Mouse (Mus musculus) intestine, embryonic 15.5 days (tissue): ENCODE measurements around the gene Sox5. TPM values are rescaled to one million over a fixed set of nuclear protein-coding genes. Genes with fewer than 3 reads are reported as not detected.

Experiments
- ATAC-seq: fragments of 200-750 bp; cut with Nextera tagmentation; 2 replicates; pipeline ENCODE4 v1.8.0; 2017; ENCODE audit warnings: moderate TSS enrichment, moderate library complexity
- H3K27ac ChIP-seq: fragments of 300-500 bp; sonication (generic); 2 replicates; pipeline ENCODE4 v1.5.1; 2015; ENCODE audit warnings: mild to moderate bottlenecking, inconsistent platforms
- H3K27me3 ChIP-seq: fragments of 300-500 bp; sonication (generic); replicated peaks from 2 replicates; pipeline ENCODE4 v1.6.1; 2015; ENCODE audit warnings: inconsistent platforms
- H3K36me3 ChIP-seq: fragments of 300-500 bp; sonication (generic); 2 replicates; pipeline ENCODE4 v1.6.1; 2015; ENCODE audit warnings: inconsistent platforms
- H3K4me1 ChIP-seq: fragments of 300-500 bp; sonication (generic); replicated peaks from 2 replicates; pipeline ENCODE4 v1.6.1; 2015; ENCODE audit warnings: inconsistent platforms
- H3K4me2 ChIP-seq: fragments of 300-500 bp; sonication (generic); replicated peaks from 2 replicates; pipeline ENCODE4 v1.6.1; 2015; ENCODE audit warnings: mild to moderate bottlenecking, inconsistent platforms
- H3K4me3 ChIP-seq: fragments of 300-500 bp; sonication (generic); replicated peaks from 2 replicates; pipeline ENCODE4 v1.5.1; 2015; ENCODE audit warnings: inconsistent platforms
- H3K9ac ChIP-seq: fragments of 300-500 bp; sonication (generic); 2 replicates; pipeline ENCODE4 v1.6.1; 2015; ENCODE audit warnings: inconsistent platforms
- H3K9me3 ChIP-seq: fragments of 300-500 bp; sonication (generic); 2 replicates; pipeline ENCODE4 v1.6.1; 2016; ENCODE audit warnings: inconsistent platforms
- WGBS: fragments of 180-500 bp; shearing (Covaris S2); methylation state at CpG from one replicate; pipeline ENCODE4 v1.1.7; 2015; 5-methylcytosine and 5-hydroxymethylcytosine counted together
- polyA plus RNA-seq: library from polyadenylated mRNA; unstranded; fragments of >200 nt; fragmentation: Nextera tagmentation; extraction: Ambion mirVana; gene quantifications from 2 replicates; pipeline ENCODE4 v1.2.1, GENCODE M21; 2015

The Sox5 gene
- polyA plus RNA-seq, 1 experiment from 2014 or later: 12.9 TPM

DNA sequence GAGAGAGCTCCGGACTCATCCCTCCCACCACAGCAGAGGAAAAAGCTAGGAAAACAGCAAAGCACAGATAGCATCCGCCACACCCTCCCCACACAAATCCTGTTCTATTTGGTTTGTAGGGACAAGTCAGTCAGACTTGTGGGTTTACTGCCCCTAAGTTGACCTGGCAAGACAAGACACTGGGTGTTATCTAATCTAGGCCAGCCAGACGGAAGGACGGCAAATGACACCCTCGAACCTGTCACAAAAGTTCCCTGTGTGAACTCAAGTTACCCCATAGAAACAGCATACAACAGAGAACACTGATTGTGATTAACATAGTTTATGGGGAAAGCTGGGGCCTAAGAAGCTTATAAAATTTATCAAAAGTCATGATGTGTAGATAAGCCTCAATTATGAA is 76.8 kb downstream of the Sox5 start:
- H3K9ac ChIP-seq: no peak overlapping the region
- H3K4me2 ChIP-seq: no peak overlapping the region
- no peaks in the 10 kb centered on the region for H3K9me3 ChIP-seq
- 64% methylated on average over 5 of the region's 5 CpGs for WGBS
- no peak for ATAC-seq
- H3K4me3 ChIP-seq: no peak overlapping the region
- no peaks in the 10 kb centered on the region for H3K4me1 ChIP-seq
- no peaks in the 10 kb centered on the region for H3K36me3 ChIP-seq
- H3K27ac ChIP-seq: no peak overlapping the region
- H3K27me3 ChIP-seq: no peaks in the 10 kb centered on the region

DNA sequence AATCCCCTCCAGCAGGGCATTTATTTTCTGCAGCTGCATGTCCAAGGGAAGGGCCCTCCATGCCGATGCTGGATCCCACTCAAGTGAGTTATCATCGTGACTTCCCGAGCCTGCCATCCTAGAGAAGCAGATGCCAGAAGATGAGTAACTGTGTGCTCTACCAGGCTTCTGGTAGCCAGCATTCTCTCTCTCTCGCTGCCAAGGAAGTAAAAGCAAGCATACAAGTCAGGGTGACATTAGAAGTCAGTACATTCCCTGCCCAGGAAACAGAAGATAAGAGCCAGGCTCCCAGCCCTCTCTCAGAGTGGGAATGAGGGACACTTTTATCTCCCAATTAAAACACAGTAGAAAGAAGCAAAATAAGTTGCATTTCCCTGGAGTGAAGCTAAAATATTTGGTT is 86.1 kb downstream of the Sox5 start:
- ATAC-seq: no peak
- Histone ChIP-seq H3K27me3 (no peaks in the 10 kb centered on the region), H3K9me3 (no peaks in the 10 kb centered on the region), H3K4me2 (no peak overlapping the region), H3K27ac (no peak overlapping the region), H3K9ac (no peak overlapping the region), H3K36me3 (no peaks in the 10 kb centered on the region), H3K4me1 (no peaks in the 10 kb centered on the region), H3K4me3 (no peak overlapping the region)
- WGBS: 53% methylated on average over 4 of the region's 4 CpGs

DNA sequence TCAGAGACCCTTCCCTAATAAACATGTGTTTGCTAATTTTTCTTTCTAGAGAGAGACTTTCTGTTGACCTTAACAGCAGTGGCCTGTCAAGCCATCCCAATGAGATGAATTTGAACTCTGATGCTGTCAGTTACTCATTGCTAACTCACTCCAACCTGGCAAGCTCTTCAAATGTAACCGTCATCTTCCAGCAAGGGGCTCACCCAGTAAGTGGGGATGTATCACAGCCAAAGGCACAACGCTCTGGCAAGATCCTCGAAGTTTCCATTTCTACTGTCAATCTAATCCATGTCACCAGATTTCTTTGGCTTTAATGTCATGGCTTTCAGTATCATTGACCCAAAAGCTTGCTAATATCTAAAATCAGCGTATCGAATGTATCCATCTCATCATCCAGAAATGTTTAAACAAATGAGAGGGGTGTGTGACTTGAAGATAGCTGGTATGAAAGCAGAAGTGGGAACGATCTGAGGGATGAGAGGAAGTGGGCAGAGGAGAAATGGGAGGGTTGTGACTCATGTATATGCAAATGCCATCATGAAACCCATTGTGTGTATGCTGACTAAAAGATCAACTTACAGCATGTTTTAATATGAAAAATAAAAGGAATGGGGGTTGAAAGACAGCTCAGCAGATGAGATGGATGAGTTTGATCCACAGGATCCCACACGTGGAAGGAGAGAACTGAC is 88.4 kb downstream of the Sox5 start:
- Histone ChIP-seq H3K36me3 (no peaks in the 10 kb centered on the region), H3K27ac (no peak overlapping the region), H3K4me2 (no peak overlapping the region), H3K27me3 (no peaks in the 10 kb centered on the region), H3K4me1 (no peaks in the 10 kb centered on the region), H3K9ac (no peak overlapping the region), H3K9me3 (no peaks in the 10 kb centered on the region), H3K4me3 (no peak overlapping the region)
- no peak for ATAC-seq
- WGBS: 87% methylated on average over 7 of the region's 7 CpGs

DNA sequence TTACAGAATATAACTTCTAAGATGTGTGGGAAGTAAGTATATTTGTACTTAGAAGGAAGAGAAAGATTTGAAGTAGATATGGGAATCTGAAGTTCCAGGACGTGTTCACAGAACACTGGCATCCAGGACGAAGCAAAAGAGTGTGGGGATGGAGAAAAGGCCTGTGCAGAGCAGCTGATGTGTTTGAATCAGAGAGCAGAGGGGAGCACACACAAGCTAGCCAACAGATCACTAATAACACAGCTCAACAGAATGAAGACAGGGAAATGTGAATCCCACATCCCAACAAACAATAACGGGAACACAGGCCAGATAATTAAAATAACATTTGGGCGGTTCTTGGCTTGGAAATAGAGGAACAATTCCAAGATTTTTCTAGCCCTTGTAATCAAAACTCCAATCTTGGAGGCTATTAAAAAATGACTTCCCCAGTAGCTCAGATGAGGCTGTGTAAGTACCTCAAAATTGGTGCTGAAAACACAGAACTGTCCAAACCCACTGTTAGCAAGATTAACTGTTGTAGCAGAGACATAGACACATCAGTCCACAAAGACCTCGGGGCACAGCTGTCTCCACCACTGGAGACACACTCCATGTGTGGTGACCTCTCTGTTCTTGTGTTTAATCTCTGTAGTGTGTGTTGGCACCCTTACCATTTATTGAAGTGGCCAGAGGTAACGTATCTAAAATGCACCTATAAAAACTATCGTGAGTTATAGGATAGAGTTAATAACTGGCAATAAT is 90.3 kb downstream of the Sox5 start:
- Histone ChIP-seq H3K27me3 (no peaks in the 10 kb centered on the region), H3K9ac (no peak overlapping the region), H3K27ac (no peak overlapping the region), H3K4me3 (no peak overlapping the region), H3K4me2 (no peak overlapping the region), H3K9me3 (no peaks in the 10 kb centered on the region), H3K4me1 (no peaks in the 10 kb centered on the region), H3K36me3 (no peaks in the 10 kb centered on the region)
- WGBS: 68% methylated on average over 7 of the region's 7 CpGs
- no peak for ATAC-seq

DNA sequence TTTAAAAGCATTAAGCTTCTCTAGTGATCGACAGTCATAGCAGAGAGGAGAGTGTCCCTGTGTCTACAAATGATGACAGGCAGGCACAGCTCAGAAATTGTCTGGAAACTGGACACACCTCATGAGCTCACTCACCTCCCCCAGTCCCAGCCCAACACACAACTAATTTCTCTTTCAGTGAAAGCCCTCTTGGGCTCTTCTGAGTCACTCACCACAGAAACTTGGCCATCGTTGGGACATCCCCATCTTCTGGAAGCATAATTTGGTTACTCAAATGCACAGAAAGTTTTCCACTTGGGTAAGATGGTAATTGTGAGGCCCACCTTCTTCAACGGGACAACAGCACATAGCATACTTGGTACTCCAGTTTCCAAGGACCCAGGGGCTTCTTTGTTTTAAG is 92.7 kb downstream of the Sox5 start:
- no peak overlapping the region for H3K4me2 ChIP-seq
- whole genome bisulfite sequencing: 92% methylated on average over 3 of the region's 3 CpGs
- H3K4me1 ChIP-seq: no peaks in the 10 kb centered on the region
- no peaks in the 10 kb centered on the region for H3K27me3 ChIP-seq
- no peak overlapping the region for H3K9ac ChIP-seq
- H3K9me3 ChIP-seq: no peaks in the 10 kb centered on the region
- H3K27ac ChIP-seq: no peak overlapping the region
- no peaks in the 10 kb centered on the region for H3K36me3 ChIP-seq
- no peak overlapping the region for H3K4me3 ChIP-seq
- ATAC-seq: no peak

DNA sequence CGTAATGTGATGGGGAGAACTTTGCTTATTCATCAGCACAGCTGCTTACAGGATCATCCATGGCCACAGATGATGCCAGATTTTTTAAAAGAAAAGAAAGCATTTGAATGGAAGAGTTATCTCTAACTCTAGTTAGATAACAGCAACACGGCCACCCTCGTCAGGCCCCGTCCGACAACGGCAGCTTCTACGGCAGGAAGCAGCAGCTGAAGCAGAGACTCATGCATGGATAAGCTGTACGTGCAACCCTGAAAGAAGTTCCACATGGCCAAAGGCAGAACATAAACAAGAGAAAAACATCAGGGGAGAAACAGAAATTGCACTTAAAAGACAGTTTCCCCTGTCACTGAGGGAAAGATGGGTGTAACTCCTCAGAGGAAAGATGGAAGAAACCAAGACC is 94.1 kb downstream of the Sox5 start:
- Histone ChIP-seq H3K27ac (no peak overlapping the region), H3K4me2 (no peak overlapping the region), H3K9me3 (no peaks in the 10 kb centered on the region), H3K4me1 (no peaks in the 10 kb centered on the region), H3K36me3 (no peaks in the 10 kb centered on the region), H3K4me3 (no peak overlapping the region), H3K27me3 (no peaks in the 10 kb centered on the region), H3K9ac (no peak overlapping the region)
- 45% methylated on average over 8 of the region's 8 CpGs for WGBS
- no peak for ATAC-seq

DNA sequence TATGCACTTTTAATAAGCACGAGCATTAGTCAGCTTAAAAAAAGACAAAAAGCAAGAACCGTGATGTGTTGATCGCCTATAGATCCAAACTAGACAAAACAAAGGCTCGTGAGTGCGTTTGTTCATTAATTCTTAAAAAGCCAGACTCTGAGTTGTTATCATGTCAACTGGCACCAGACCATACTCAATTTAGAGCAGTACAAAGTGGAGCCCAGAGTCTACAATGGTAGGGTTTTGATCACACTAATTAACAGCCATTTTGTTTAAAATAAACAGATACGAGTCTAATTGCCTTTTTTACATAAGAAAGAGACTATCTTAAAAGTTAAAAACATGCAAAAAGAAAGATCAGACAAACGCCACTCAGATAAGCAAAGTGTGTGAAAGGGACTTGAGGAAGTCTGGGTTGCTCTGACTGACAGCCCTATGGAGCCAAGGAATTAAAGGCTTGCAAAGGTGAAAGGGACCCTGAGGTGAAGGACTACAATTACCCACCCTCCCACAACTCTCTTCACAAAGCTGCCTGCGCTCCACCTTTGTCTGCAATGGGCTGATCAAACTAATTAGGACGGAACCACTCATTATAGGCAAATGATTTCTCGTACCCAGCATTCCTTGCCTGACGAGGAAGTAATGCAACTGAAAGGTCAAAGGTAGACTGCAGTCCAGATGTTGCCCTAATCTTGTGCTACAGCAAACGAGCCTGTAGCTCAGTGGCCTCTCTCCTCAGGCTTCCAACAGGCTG is 100.6 kb downstream of the Sox5 start:
- no peak for ATAC-seq
- no peak overlapping the region for H3K9ac ChIP-seq
- no peak overlapping the region for H3K27ac ChIP-seq
- no peaks in the 10 kb centered on the region for H3K9me3 ChIP-seq
- no peak overlapping the region for H3K4me3 ChIP-seq
- no peaks in the 10 kb centered on the region for H3K36me3 ChIP-seq
- no peaks in the 10 kb centered on the region for H3K4me1 ChIP-seq
- no peaks in the 10 kb centered on the region for H3K27me3 ChIP-seq
- WGBS: 75% methylated on average over 12 of the region's 12 CpGs
- no peak overlapping the region for H3K4me2 ChIP-seq

DNA sequence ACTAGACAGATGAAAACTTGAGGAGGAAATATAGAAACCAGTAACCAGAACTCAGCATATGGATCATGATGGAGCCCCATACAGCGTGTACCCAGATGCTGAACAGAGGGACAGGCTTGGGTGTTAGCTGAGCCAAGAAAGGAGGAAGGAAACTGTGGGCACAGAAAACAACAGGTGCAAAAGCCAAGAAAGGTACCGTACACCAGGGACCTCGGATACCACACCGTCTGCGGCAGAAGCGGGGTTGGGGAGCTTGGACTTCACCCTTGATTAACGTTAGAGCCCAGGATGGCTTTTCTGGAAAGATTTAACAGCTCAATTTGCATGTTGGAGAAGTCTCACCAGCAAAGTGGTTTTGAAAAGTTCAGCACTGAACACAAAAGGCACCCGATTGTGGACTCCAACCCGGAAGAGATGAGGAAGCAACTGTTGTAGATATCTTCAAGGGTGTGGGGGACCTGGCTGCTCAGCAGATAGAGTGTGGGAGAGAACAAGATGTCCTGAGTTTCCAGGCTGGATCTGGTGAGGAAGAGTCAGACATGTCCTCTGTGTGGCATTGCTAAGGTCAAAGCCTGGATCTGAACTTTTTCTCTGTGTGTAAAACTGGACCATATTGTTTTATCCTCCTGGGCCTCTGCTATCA is 104.2 kb downstream of the Sox5 start:
- Histone ChIP-seq H3K27me3 (no peaks in the 10 kb centered on the region), H3K9me3 (no peaks in the 10 kb centered on the region), H3K9ac (no peak overlapping the region), H3K4me2 (no peak overlapping the region), H3K4me3 (no peak overlapping the region), H3K27ac (no peak overlapping the region), H3K36me3 (no peaks in the 10 kb centered on the region), H3K4me1 (no peaks in the 10 kb centered on the region)
- ATAC-seq: peak; percentile 35; the same call in 1 of the 2 replicates
- 89% methylated on average over 9 of the region's 9 CpGs for WGBS

DNA sequence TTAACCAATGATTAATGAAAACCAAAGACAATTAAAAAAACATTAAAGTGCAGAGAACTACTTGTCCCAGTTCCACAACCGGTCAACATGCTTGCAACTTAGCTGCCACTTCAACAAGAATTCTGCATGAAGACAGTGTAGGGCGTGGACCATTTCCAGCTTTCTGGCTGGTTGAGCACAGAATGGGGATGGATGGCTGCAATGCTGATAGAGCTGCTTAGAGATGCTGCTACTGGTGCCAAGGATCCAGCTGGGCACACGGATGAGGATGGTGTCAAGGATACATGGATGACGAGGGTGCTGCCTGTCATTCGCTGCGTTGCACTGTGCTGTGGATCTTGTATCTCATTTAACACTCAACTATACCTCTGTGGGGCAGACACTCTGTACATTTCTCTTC is 106.7 kb downstream of the Sox5 start:
- Histone ChIP-seq H3K36me3 (no peaks in the 10 kb centered on the region), H3K9me3 (no peaks in the 10 kb centered on the region), H3K9ac (no peak overlapping the region), H3K4me2 (no peak overlapping the region), H3K4me1 (no peaks in the 10 kb centered on the region), H3K27me3 (no peaks in the 10 kb centered on the region), H3K27ac (no peak overlapping the region), H3K4me3 (no peak overlapping the region)
- 95% methylated on average over 6 of the region's 6 CpGs for WGBS
- no peak for ATAC-seq

DNA sequence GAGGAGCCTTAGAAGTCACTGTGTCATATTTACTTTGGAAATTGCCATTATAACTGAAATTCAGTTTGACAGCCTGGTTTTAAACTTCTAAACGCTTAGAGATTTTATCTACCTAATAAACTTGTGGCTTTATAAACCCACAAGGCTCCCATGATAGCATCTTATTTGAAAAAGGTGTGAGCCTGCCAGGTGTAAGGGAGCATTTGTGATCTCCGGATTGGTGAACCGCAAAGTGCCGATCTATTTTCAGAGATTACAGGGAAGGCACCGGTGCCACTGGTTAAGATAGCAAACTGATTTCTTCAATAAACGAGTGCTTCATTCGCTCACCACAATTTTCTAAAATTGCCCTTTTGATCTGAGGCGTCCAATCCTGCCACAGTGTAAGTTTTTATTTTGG is 107.9 kb downstream of the Sox5 start:
- H3K4me2 ChIP-seq: no peak overlapping the region
- H3K27ac ChIP-seq: no peak overlapping the region
- no peaks in the 10 kb centered on the region for H3K36me3 ChIP-seq
- no peak for ATAC-seq
- no peaks in the 10 kb centered on the region for H3K27me3 ChIP-seq
- 75% methylated on average over 8 of the region's 8 CpGs for WGBS
- no peak overlapping the region for H3K9ac ChIP-seq
- no peaks in the 10 kb centered on the region for H3K9me3 ChIP-seq
- H3K4me3 ChIP-seq: no peak overlapping the region
- no peaks in the 10 kb centered on the region for H3K4me1 ChIP-seq

DNA sequence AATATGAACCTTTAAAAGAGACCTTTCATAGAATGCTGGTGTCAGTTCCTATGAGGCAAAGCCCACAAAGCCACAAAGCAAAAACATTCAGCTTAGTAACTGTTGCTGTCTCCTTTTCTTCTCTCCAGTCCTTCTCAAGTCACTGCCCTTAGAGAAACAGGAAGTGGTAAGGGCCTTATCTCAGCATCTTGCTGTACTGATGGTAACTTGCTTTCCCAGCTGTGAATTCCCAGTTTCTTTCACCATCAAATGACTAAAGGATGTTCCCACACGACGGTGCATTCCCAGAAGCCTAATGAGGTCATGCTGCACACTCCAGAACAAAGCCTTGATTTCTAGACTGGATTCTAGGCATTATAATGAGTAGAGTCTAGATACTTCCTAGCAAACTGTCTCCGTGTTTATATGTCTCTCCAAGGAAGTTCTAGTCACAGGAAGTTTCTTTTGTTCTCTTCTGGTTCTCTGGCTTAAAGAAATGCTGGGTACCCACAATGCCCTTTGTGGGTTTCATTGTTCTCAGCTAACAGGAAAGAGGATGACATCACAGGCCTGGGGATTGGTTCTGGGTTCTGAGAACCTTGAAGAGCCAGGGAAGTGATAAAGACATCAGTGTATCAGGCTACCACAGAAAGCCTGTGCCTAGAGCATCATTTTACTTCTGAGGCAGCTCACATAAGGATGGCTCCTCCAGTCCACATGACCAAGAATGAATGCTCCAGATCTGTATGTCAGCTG is 111.2 kb downstream of the Sox5 start:
- H3K27me3 ChIP-seq: no peaks in the 10 kb centered on the region
- no peaks in the 10 kb centered on the region for H3K4me1 ChIP-seq
- no peak overlapping the region for H3K4me2 ChIP-seq
- ATAC-seq: no peak
- H3K9me3 ChIP-seq: no peaks in the 10 kb centered on the region
- H3K36me3 ChIP-seq: no peaks in the 10 kb centered on the region
- H3K4me3 ChIP-seq: no peak overlapping the region
- H3K9ac ChIP-seq: no peak overlapping the region
- no peak overlapping the region for H3K27ac ChIP-seq
- WGBS: 49% methylated on average over 3 of the region's 3 CpGs

DNA sequence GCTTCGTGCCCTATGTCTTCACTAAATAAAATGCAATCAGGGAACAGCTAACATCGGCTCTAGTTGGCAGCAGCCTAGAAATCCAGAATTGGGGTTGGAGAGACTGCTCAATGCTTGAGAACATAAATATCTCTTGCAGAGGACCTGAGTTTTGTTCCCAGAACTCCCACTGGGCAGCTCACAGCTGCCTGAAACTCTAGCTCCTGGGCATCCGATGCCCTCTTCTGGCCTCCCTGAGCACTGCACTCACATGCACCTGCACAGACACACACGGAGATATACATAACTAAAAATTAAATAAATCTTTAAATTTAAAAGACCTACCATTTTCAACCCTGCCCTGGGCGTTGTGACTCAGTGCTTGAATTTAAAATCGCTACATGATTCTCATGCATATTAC is 115.2 kb downstream of the Sox5 start:
- H3K9ac ChIP-seq: no peak overlapping the region
- H3K27me3 ChIP-seq: no peaks in the 10 kb centered on the region
- H3K4me2 ChIP-seq: no peak overlapping the region
- H3K36me3 ChIP-seq: no peaks in the 10 kb centered on the region
- ATAC-seq: no peak
- no peak overlapping the region for H3K27ac ChIP-seq
- H3K4me1 ChIP-seq: no peaks in the 10 kb centered on the region
- no peak overlapping the region for H3K4me3 ChIP-seq
- 95% methylated on average over 6 of the region's 6 CpGs for WGBS
- H3K9me3 ChIP-seq: no peaks in the 10 kb centered on the region
